Mouse (Mus musculus): ENCODE measurements around the gene Ascl2.

The Ascl2 gene

DNA sequence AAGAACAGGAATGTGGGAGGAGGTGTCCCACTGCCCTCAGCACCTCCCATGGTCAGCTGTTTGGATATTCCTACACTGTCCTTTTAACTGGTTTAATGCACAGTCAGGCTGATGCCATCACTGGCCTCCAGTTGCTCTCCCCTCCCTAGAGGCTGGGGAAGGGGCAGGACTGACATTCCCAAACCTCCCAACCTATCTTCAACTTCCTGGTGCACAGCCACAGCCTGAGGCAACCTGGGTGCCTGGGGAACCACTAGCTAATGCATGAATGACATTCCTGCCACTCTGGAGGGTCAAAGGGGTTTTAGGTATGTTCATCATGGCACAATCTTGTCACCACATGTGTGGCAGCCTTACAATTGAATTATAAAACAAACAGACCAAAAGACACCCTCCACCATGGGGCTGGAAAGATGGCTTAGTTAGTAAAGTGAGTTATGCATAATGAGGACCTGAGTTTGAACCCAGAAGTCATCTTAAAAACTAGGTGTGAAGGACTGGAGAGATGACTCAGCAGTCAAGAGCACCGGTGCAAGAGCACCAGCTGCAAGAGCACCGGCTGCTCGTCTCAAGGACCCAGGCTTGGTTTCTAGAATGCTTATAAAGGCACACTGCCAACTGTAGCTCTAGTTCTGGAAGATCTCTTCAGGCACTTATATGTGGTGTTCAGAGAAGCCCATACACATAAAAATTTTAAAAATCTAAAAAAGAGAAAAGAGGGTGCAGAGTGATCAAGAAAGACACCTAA lies 28.5 kb upstream of the Ascl2 start:
- no peak for DNase-seq

DNA sequence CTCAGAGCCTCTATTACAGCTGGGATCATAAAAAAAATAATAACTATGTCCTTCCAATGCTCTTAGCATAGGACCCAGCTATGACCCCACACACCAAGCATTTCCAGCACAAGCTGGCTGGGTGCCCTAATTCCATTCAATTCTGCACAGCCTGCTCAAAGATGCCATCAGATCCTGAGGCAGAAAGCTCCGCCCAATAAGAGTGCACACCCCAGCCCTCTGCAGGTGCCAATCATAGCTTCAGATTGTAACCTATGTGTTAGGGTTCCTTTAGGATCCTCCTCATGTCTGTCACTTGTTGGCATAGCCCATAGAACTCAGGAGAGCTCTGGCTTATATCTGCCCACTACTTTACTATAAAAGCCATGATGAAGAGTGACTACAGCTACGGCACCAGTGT lies 27.9 kb upstream of the Ascl2 start:
- DNase-seq = no peak

DNA sequence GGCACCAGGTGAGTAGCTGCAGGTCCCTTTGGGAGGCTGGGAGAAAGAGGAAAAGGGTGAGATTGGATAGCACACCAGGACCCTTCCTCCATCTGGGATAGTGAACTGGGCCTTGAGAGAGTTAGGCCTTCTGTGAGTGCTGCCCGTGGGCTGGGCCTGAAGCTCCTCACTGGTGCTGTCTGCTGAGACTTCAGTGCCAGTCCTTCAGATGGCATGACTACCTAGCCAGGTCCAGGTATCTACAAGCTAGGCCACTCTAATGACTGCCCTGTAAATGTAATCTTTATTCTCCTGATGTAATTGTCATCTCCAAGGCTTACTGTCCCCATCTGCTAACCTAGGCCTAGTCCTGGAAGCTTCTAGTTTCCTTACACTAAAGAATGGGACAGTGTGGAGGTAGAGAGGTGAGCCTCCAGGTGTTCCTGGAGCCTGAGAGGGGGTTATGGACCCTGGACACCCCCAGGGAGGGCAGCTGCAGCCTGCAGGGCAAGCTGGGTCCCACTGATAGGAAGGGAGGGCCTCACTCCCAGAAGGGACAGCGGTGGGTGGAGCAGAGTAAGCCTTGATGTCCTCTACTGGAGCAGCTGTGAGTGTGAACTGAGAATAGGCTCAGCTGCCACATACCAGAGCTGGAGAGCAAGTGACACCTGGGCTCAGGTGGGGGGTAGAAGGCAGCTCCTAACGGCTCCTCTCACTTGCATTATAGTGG lies 26.7 kb upstream of the Ascl2 start:
- DNase-seq = no peak

DNA sequence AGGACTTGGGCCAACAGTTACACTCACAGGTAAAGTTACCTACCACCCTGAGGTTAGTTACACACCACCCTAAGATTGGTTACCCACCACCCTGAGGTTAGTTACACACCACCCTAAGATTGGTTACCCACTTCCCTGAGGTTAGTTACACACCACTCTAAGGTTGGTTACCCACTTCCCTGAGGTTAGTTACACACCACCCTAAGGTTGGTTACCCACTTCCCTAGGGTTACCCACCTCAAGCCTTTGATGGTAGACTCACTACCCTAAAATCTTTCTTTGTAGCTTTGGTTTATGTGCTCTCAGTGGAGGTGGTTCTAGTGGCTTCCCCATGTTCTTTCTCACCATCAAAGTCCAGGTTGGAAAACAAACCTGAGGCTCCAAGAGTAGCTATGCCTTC lies 25.9 kb upstream of the Ascl2 start:
- no peak for DNase-seq

DNA sequence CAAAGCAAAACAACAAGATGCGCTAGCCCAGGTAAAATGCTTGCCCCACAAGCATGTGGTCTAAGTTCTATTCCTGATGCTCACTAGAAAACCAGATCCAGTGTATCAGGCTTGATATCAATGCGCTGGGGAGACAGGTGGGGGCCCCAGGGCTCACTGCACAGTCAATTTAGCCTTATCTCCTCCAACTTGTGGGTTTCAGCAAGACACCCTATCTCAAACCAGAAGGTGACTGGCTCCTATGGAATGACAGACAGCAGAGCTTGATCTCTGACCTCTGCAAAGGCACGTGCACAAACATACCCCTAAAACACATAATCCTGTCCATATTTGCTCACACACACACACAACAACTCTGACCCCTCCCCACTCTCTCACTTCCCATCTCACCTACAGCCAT lies 18.7 kb upstream of the Ascl2 start:
- no peak for DNase-seq

DNA sequence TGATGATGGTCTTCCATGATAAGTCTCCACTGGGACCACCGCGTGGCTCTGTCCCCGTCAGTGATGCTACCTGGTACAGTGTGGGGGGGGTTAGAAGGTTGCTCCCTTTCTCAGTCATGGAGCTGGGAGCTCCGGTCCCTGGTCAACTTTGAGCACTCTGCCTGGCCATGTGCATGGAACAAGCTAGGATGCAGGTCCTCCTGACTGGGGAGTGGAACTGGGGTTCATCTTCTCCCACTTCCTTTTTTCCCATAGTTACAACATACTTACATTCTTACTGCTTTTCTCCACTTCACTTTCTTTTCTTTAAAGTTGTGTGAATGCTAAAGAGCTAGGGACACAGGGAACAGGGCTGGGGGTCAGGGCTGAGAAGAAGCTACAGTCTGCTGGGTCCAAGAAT lies 16.1 kb upstream of the Ascl2 start:
- no peak for DNase-seq

DNA sequence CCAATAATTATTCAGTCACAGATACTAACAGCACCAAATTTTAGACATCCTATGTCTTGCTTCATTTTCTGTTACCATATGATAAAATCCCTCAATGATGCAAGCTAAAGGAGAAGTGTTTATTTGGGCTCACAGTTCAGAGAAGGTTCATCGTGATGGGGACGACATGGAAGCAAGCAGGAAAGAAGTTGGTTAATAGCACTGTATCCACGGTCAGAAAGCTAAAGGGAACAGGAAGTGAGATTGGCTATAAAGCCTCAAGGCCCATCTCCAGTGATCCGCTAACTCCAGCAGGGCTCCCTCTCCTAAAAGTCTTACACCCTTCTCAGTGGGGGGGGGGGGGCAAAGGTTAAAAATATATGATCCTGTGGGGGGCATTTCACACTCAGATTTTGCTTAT lies 12.8 kb upstream of the Ascl2 start:
- DNase-seq = no peak

DNA sequence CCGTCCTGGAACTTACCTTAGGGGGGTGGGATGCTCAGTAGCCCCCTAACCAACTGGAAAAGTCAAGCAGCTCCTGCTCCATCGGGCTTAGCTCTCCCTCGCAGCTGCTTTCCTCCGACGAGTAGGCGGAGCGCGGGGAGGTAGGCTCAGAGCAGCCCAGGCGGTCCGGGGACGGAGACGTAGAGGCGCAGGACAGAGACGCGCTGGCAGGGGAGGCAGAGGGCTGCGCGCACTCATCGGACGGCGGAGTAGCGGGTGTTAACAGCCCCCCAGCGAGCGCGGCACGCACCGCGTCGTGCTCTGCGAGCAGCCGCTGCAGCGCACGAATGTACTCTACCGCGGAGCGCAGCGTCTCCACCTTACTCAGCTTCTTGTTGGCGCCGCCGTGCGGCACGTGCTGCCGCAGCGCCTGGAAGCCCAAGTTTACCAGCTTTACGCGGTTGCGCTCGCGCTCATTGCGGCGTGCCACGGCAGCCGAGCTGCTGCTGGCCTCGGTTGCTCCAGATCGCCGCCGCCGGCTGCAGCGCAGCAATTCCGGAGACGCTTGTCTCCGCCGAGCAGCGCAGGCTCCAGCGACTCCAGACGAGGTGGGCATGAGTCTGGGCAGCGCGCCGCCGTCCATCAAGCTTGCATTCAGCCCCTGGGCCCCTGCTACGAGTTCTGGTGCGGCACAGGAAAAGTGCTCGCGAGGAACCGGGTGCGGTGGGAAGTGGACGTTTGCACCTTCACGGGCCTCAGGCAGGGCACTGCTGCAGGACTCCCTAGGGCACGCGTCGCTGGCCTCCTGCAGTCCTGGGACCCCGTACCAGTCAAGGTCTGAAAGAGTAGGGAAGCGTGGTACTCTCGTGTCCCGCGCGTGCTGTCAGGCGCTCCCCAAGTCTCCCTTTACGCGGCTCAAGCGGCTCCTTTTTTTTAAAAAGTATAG lies 918 bp downstream of the Ascl2 start:
- peak; percentile 30 to 57 for DNase-seq

DNA sequence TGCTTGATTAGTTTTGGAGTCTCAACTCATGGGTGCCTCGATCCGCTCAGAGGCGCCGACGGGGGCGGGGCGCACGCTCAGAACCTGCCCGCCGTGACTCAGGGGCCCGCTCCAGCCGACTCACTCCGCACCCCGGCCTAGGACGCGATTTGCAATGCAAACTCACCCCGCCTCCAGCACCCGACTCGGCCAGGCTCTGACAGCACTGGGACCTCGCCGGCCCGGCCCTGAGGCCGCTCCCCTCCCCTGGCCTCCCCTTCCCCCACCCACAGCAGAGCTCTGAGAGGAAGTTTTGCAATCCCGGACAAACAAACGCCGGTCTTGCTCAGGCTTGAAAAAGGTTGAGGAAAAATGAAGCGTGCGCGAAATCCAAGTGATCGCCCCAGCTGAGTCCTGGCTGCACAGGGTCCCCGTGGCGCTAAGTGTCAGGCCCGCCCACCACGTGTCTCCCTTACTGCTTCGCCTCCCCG lies 1.6 kb downstream of the Ascl2 start:
- DNase-seq = peak; percentile 24 to 55

DNA sequence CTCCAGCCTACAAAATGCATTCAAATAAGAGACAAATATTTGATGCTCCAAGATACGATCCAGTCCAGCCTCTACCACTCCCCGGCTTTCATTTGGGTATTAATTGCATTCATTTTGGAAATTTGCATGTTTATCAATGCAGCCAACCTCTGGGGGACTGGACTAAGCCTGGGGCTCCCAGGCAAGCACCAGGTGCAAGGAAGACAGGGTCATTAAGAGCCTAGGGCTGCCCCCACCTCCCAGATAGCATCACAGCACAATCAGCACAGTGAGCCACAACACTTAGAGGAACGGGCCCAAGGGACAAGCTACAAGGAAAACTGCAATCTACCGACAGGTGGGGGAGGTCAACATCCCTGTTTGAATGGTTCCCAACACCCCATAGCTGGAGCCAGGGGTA lies 9.3 kb downstream of the Ascl2 start:
- DNase-seq = no peak

DNA sequence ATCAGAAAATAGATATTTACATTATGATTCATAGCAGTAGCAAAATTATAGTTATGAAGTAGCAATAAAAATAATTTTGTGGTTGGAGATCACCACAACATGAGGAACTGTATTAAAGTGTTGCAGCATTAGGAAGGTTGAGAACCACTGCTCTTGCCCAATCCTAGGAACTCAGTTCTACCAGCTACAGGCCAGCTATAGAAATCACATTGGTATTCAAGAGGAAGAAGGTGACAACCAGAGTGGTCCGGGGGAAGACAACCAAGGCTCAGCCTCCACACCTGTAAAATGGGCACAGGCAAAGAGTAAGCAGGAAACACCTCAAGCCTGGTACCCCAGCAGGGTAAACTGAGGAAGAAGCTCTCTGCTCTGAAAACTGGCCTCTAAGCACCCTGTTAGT lies 10.2 kb downstream of the Ascl2 start:
- DNase-seq = no peak

DNA sequence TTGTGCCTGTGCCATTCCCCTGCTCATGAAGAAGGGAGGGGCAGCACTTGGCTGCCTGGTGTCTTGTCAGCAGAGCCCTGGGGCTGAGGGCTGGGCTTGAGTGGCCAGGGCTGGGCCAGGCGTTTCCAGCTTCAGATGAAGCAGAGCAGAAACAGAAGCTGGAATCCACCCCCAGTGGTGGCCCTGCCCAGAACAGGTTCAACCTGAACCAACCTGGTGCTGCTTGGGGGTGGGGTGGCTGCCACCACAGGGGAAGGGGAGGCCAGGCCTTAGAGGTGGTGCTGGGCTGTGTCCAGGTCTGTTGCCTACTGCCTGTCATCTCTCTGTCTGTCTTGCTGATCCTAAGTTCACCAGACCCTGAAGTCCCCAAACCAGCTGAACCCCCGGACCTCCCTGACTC lies 13.0 kb downstream of the Ascl2 start:
- DNase-seq = peak in 1 of 2 experiments; percentile 39

DNA sequence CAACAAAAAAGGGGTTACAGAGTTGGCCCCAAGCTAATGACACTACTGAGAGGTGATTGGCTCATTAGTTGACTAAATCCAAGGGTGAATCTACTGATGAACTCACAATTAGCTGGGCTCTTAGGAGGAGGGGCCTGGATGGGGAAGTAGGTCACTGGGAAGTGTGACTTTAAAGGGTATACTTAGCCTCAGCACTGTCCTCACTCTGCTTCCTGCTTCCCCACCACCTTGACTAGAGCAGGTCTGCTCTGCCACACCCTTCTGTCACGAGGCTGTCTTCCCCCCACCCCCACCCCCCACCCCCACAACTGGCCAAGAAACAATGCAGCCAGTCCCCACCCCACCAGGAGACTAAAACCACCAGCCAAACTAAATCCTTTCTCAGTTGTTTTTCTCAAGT lies 19.5 kb downstream of the Ascl2 start:
- DNase-seq = no peak

DNA sequence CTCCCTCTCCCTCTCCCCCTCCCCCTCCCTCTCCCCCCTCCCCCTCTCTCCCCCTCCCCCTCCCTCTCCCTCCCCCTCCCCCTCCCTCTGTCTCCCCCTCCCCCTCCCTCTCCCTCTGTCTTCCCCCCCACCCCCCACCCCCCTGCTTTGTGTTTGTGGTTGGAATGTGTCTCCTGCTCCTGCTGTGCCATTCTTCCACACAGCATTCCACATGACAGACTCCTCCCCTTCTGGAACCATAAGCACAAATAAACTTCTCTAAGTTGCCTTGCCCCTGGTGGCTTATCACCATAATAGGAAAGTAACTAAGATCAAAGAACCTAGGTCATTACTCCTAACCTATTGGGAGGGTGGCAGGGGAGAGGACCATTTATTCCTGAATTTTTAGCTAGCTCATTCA lies 31.4 kb downstream of the Ascl2 start:
- DNase-seq = no peak

DNA sequence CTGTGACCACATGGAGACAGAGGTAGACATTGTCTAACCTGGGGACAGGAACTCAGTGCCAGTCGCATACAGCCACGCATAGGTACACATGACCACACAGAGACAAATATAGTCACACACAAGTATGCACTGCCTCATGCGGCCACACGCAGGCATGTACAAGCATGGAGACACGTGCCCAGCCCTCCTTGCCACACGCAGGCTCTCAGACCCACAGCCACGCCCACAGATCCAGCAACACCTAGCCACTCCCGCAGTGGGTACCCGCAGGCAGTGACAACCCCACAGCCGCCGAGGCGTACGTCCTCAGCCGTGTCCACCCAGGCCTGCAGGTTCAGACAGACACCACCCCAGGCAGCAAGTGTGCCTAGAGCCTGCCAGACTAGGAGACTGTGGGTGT lies 33.4 kb downstream of the Ascl2 start:
- peak in 1 of 2 experiments; percentile 29 for DNase-seq

DNA sequence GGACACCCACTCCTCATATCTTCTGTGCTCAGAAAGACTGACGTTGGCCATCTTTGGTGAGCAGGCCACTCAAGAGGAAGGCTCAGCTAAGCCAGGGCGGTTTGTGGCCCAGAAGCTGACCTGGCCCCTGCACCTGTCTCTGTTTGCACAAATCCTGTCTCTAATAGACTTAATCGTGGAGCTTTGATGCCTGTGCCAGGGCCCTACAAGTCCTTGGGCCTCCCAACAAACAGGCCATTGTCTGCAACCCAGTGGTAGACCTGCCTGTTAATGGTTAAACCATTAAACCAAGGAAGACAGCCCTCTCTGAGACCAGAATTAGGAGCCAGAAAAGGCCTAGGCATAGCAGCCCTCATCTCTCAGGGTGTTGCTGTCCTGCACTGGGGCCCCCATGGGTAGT lies 36.6 kb downstream of the Ascl2 start:
- DNase-seq = peak in 1 of 2 experiments; percentile 11

DNA sequence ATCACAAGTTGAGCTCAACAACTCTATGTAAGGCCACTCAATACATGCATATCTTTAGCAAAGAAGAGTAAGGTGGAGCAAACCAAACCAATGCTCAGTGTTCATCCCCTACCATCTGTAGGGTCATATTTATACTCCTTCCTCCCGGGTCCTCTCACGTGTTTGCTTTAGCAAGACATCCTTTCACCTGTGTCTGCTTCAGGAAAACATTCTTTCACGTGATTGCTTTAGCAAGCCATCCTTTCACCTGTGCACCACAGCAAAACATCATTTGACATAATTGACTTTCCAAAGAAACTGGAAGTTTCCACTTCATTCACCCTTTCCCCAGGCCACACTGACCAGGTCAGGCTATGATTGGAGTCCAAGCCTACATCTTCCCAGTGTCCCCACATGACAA lies 38.0 kb downstream of the Ascl2 start, which contains the start of gene Th:
TSS of gene Th (minus strand) at position 101 of the 400 bp plus-strand sequence.
- no peak for DNase-seq

DNA sequence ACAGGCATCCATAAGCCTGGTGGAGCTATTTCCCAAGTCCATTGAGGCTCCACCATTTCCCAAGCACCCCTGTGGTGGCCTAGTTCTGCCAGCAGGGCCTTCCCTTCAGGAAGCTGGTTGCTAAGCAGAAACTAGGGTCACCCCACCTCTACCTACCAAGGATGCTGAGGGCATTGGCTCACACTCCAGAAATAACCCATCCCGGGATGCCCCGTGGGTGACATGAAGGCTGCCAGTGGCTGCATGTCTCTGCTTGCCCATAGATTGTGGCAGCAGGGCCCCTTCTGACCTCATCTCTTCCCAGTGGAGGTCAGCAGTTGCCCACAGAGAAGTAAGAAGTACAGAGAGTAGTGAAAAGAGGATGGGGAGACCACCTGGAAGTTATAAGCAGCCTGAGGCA lies 39.5 kb downstream of the Ascl2 start:
- DNase-seq = peak in 1 of 2 experiments; percentile 15

DNA sequence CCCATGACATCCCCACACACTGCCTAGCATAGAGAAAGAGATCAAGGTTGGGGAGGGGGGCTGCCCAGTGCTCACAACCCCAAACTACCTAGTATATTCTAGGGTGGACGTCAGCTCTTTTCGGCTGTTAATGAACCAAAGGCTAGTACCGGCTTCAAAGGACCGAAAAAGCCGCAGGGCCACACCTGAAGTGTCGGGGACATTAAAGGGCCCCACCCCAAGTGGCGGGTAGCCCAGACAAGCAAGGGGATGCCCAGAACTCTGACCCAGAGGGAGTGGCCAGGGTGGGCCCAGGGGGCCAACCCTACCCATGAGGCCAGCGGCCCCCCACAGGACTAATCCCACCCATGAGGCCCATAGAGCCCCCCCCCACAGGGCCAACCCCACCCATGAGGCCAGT lies 41.8 kb downstream of the Ascl2 start:
- peak in 1 of 2 experiments; percentile 27 for DNase-seq

DNA sequence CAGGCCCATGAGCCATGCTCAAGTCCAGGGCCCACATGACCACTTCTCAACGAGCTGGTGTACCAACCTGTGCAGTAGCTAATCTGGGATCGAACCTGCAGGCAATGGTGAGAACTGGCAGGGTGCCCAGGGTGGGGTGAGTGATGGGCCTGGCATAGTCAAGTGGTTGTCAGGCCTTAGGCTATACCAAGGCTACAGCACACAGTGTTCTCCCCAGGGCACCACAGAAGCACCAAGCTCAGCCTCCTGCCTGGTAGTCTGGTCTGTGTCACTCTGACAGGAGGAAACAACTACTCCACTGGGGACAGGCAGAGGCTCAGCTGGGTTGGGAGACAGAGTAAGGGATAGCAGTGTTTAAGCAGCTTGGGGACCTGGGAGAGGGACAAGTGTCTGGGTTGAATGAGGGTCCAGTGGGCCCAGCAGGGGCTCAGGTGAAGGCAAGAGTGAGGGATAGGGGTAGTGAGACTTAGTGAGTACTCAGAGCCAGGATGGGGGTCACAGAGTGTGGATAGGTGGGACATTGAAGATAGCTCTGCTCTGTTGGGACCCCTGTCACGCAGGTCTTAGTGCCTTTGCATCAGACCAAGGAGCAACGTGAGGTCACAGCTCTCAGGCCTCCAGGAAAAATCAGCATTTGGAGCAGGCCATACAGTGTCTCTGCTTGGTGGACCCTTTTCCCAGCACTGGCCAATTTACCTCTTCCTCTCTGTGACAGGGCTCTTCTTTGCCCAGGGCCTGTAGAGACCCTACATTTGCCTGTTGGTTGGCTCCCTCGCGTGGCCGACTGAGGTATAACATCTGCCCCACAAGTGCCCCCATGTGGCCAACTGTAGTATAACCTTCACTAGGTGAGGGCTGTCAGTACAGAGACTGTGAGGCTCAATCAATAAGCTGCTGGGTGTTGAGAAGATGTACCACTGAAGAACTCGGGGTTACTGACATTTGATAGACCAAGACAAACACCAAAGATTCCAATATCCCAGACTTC lies 50.1 kb downstream of the Ascl2 start:
- DNase-seq = peak; percentile 56 to 71

DNA sequence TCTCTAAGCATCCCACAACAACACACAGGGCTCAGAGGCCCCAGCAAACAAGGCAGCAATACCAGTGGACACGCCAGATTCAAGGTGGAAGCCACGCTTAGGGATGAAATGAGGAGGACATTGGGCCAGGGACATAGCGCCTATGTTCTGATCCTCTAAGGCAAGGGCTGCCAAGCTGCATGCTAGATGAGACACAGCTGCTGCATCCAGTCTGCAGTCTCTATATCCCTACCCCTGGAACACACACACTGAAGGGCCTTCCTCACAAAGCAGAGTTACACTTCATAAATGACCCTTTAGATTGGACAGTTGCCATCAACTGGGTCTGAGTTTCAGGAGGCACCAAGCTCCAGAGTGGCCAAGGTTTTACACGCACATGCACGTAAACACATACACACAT lies 51.4 kb downstream of the Ascl2 start:
- peak in 1 of 2 experiments; percentile 24 for DNase-seq
